Mouse (Mus musculus) frontal cortex, postnatal 14 days (tissue): ENCODE data around the gene Col4a1.

Experiments
- DNase-seq, 2 experiments: peaks; one replicate each; pipeline ENCODE4 v3.0.0; 2022; ENCODE audit warnings: low spot score in 2 of 2

The Col4a1 gene

DNA sequence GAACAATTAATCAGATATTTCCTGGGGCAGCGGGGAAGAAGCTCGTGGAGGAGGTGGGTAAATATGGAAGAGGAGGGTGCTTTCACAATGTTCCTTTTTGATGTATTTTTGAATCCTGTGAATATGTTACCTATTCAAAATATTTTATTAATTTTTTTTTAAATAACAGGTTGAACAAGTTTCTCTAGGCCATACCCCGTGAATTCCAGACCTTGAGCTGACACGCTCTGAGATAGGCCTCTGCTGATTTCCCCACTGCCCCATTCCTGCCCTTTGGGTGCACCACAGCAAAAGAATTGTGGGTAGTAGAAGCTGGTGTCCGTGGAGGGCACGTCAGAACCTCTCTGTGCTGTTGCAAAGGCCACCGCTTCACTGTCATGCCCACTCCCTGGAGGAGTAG, 136.2 kb downstream of the Col4a1 start:
- DNase-seq, result no peak

DNA sequence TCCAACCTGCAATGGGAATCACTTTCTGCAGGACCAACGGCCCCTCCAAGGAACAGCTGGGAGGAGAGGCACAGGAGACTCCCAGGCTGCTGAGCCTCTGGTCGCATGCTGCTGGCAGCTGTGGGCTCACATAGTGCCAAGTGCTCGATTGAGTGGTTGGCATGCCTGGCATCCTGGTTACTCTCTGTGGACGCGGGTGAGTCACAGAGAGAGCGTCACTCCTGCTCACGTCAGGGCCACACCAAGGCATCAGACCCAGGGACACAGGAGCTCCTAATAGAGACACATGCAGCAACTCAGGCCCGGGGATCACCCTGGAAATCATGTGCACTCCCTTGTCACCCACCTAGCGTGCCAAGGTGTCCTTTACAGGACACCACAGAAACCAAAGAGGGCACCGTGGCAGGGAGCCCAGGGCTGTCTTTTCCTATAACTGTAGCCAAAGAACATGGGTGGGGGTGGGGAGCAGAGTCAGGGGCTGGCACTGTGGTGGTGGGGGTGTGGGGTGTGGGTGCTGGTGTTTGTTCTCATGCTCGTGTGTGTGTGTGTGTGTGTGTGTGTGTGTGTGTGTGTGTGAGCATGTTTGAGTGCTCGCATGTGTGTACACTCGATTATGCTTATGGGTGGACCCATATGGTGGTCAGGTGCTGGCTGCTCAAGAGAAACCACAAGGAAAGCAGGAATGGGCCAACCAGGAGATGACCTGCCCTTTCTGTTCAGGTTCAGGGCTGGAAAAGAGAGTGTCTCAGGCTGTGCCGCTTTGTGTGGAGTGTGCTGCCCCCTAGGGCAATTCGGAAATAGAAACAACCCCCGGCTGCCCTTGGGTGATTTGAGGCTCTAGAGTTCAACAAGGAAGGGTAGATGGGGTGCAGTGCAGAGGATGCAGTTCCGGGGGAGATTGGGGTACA, 139.1 kb downstream of the Col4a1 start:
- no peak for DNase-seq

DNA sequence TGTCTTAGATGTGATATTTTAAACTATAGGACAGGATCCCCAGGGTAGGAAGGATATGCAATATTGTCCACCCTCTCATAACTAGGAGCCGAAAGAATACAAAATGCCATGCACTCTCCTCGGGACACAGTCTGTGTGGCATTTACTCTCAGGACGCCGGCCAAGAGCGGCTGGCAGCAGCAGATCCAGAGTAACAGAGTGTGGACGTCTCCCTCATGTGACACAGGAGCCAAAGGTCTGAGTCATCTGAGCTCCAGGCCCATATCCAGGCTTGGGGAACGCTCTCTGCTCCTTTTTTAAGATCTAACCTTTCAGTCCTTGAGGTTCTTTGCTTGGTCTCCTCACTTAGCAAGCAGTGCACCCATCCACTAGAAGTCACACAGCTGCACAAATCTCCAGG, 141.1 kb downstream of the Col4a1 start:
- DNase-seq, result no peak

DNA sequence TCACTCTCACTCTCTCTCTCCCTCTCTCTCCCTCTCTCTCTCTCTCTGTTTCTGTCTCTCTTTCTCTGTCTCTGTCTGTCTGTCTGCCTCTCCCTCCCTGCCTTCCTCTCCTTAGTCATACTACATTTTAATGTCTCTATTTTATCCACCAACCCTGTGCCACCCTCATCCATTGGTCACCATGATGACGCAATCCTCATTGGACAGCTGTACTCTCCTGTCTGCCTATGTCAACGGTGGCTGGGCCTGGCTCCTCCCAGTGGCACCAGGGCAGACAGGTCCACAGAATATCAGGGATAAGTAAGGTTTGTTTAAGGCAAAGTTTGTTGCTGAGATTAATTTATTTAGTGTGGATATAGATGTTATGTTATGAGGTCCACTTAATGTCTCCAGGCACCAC, 143.2 kb downstream of the Col4a1 start:
- no peak for DNase-seq

DNA sequence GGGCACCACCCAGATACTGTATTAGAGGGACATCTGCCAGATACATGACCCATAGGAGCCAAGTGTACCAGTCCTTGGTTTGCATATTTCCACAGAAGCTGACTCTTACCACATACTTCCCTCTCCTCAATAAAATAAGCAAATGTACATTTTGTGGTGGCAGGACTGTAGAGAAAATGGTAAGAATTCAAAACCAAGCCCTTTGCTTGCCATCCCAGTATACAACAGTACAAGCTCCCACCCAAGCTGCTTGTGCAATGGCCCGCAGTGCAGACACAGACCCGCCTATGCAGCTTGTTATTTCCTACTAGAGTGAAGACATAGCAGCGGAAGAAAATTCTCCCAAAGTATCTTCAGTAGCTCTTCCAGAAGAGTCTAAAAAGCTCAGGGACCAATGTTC, 143.8 kb downstream of the Col4a1 start:
- DNase-seq, result no peak

DNA sequence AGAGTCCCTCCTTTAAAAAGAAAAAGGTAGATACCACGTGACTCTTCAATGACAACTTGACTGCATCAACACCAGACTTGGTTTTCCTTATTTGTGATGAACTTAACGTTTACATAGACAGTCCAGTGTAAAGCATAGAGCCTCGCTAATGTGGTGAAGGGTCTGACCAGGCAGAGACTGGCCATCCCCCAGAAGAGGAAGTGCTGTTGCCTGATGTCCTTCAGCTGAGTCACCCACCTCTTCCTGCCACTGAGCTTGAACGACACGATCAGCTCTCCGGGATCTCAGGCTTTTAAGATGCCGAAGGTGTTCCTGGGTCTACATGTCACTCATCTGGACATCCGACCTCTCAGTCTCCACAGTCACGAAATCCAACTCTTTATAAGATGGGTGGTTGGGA, 144.7 kb downstream of the Col4a1 start:
- DNase-seq, result no peak

DNA sequence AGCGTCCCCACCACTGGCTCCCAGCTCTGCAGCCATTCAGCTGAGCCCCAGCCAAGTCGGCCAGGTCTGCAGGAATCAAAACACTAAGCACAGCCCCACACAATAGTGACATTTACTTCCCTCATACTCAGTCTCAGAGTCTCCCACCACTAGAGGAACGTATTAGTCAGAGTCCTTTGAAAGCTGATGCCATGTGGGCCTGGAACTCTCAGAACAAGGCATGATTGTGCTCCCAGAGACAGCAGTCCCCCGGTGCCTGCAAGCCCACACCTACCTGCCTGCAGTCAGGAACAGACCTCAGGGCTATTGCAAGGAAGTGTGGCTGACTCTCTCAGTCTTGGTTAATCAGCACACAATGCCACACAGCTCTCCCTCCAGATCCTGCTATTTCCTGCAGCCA, 147.0 kb downstream of the Col4a1 start:
- DNase-seq, result no peak

DNA sequence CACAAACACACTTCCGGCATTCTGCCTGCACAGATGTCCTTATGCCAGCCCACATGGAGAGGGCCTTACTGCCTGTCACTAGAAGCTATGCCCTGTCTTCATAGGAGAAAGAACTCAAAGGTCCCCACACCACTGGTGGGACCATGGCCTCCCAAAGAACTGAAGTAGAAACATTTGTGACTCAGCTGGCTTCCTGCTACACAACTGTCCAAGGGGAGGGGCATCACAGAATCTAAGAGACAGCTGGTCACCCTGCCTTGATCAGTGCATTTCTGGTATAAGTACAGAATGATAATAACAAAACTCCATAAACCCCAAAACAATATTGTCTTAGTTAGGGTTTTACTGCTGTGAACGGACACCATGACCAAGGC, 156.3 kb downstream of the Col4a1 start:
- no peak for DNase-seq

DNA sequence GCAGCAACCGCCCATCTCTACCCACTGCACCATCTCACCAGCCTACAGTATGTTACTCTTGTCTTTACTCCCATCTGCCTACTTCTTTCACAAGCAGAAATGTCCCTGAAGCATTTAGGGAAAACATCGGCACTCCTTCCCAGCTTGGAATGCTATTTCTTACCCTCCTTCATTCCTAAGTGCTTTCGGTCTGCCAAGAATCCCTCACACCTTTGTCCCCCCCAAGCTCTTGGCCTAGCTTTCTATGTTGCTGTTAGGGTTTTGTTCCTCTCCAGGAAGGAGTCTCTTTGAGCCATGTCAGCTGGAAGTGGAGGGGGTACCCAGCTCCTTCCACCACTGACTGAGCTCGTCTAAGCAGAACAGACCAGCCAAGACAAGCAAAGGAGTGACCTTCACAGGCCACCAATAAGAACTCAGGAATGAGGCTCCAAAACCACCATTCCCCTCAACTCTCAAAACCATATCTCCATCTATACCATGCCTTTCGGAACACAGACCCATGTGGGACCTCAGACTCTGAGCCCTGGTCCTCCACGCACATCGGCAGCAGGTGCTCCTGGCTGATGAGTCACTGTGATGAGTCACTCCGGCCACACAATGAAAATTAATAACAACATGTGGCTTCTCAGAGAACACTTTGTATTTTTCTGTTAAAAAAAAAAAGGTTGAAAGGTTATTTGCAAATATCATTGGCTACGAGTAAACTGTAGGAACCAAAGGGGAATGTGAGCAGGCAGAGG, 156.9 kb downstream of the Col4a1 start:
- DNase-seq, result no peak

DNA sequence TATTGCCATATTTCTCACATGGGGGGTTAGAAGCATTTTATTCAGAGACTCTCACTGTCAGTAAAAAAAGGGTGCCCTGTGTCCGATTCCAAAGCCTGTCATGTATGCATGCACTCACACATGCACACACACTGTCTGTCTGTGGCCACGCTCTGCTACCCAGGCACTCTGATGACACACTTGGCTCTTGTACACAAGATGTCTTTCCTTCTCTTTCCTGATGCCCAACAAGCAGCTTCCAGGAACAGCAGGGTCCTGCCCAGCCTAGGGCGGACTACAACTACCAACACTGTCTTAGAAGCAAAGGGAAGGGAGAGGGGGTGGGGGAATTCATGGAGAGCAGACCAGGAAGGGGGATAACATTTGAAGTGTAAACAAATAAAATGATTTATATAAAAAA, 162.4 kb downstream of the Col4a1 start:
- DNase-seq, result no peak

DNA sequence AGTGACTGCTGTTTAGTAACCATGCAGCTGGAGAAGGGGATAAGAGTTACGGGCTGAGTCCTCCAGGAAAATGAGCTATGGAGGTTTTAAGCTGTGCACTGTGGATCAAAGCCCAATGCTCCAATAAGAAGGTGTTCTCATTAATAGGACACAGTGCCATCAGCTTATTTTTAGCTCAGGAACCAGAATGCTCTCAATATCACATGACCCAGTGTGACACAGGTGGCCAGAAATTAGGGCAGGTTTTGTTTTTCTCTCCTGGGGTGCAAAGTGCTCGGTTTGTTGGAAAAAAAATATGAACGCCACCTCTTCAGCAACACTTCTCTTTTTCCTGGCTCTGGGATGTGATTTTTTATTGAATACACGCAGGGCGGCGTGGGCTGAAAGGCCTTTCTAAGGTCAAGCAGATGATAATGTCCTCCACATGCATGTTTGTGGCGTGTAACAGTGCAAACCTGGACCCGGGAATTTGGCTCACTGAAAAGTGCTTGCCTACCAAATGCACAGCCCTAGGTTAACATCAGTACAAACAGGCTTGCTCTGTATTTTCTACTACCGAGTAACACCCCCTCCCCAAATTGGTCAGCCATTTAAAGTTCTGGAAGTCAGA, 163.3 kb downstream of the Col4a1 start:
- DNase-seq, result no peak

DNA sequence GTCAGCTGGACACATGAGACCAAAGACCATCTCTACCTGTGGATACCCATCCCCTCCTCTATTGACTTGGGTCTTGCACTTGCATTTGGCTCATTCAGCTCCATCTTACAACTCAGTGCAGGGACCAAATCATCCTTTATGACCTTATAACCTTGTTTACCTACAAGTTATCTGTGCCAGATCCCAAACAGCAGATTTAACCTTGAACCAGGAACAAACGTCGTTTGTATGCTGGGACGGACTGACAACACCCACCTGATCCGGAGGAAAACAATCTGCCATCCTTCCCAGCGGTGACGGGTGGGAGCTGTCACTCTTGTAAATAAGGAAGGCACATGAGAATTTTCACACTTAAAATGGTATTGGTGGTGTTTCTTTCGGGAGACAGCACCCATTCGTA, 163.8 kb downstream of the Col4a1 start:
- no peak for DNase-seq
